Mouse (Mus musculus) testis, adult 2 months (tissue): ENCODE results near the gene Ell.

ENCODE experiments used
- CTCF ChIP-seq: fragments of 200-500 bp; IDR thresholded peaks from 2 replicates; pipeline ENCODE4 v1.5.1; 2012; ENCODE audit warnings: low read depth, mild to moderate bottlenecking, inconsistent platforms, low read length, moderate library complexity; ENCODE audit not compliant: control insufficient read depth, insufficient read depth, insufficient replicate concordance
- POLR2A ChIP-seq: fragments of 200-500 bp; IDR thresholded peaks from 2 replicates; pipeline ENCODE4 v1.6.1; 2012; ENCODE audit warnings: low read depth, mild to moderate bottlenecking, inconsistent platforms, low read length, moderate library complexity; ENCODE audit not compliant: control insufficient read depth

DNA sequence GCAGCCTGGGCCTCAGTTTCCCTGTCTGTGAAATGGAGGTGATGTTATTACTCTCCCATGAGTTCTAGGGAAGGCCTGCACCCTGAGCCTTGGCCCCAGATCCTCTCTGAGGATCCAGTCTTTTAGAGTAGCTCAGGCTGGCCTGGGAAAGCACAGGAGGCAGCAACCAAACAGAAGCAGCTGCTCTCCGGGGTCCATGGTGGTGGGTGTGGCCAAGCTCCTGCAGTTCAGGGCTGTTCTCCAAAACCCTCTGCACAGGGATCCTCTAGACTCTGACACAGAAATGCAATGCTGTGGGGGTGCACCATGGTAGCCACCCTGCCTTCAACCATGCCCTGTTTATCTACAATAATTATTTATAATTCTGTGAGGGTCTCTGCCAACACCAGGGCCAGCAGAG lies 74.5 kb downstream of the Ell start:
- no peak for TF ChIP-seq POLR2A
- TF ChIP-seq CTCF: no peak
